Mouse (Mus musculus) hindbrain, postnatal 0 days (tissue): Measurements from ENCODE around the gene Zfp36l1. TPM values are rescaled to one million over a fixed set of nuclear protein-coding genes. Genes with fewer than 3 reads are reported as not detected.

ENCODE experiments used
- ATAC-seq: fragments of 200-750 bp; cut with Nextera tagmentation; 2 replicates; pipeline ENCODE4 v1.8.0; 2017; ENCODE audit warnings: mild to moderate bottlenecking, moderate TSS enrichment, moderate library complexity
- DNase-seq: peaks from one replicate; pipeline ENCODE4 v3.0.0-alpha.2; 2015; ENCODE audit warnings: low spot score
- H3K27ac ChIP-seq: fragments of 300-500 bp; sonication (generic); 2 replicates; pipeline ENCODE4 v1.5.1; 2014; ENCODE audit warnings: mild to moderate bottlenecking
- H3K27me3 ChIP-seq: fragments of 300-500 bp; sonication (generic); 2 replicates; pipeline ENCODE4 v1.6.1; 2014; ENCODE audit warnings: low read length, mixed read lengths; ENCODE audit not compliant: insufficient read depth
- H3K36me3 ChIP-seq: fragments of 300-500 bp; sonication (generic); 2 replicates; pipeline ENCODE4 v1.6.1; 2014; ENCODE audit warnings: low read length, mixed read lengths; ENCODE audit not compliant: insufficient read depth
- H3K4me1 ChIP-seq: fragments of 300-500 bp; sonication (generic); 2 replicates; pipeline ENCODE4 v1.6.1; 2014; ENCODE audit warnings: antibody characterized with exemption, low read length, mixed read lengths; ENCODE audit not compliant: insufficient read depth
- H3K4me2 ChIP-seq: fragments of 300-500 bp; sonication (generic); 2 replicates; pipeline ENCODE4 v1.6.1; 2014; ENCODE audit warnings: low read depth, mild to moderate bottlenecking, low read length, moderate library complexity, mixed read lengths
- H3K4me3 ChIP-seq: fragments of 300-500 bp; sonication (generic); 2 replicates; pipeline ENCODE4 v1.5.1; 2014; ENCODE audit warnings: low read length
- H3K9ac ChIP-seq: fragments of 300-500 bp; sonication (generic); replicated peaks from 2 replicates; pipeline ENCODE4 v1.6.1; 2014; ENCODE audit warnings: mild to moderate bottlenecking, low read length, moderate library complexity, mixed read lengths
- H3K9me3 ChIP-seq: fragments of 300-500 bp; sonication (generic); 2 replicates; pipeline ENCODE4 v1.6.1; 2016; ENCODE audit warnings: low read length, mixed read lengths
- CTCF ChIP-seq: IDR thresholded peaks from 2 replicates; pipeline ENCODE4 v1.5.1; 2016; ENCODE audit warnings: antibody characterized with exemption, control low read depth, low read depth
- WGBS: fragments of 180-500 bp; shearing (Covaris S2); extraction: QIAGEN DNeasy Blood & Tissue Kit; methylation state at CpG from one replicate; pipeline ENCODE4 v1.1.7; 2014; 5-methylcytosine and 5-hydroxymethylcytosine counted together
- polyA plus RNA-seq: library from polyadenylated mRNA; unstranded; fragments of >200 nt; fragmentation: Nextera tagmentation; extraction: Ambion mirVana; gene quantifications from 2 replicates; pipeline ENCODE4 v1.2.1, GENCODE M21; 2015
- total RNA-seq: library from RNA; depleted of rRNA; stranded (reverse); fragments of >200 nt; gene quantifications from 2 replicates; pipeline ENCODE4 v1.2.3, GENCODE M21; 2014; rRNA removed

Gene Zfp36l1
- total RNA-seq (61.8 and 69.5 TPM in 2 replicates), polyA plus RNA-seq (64.6 and 65.9 TPM in 2 replicates)

DNA sequence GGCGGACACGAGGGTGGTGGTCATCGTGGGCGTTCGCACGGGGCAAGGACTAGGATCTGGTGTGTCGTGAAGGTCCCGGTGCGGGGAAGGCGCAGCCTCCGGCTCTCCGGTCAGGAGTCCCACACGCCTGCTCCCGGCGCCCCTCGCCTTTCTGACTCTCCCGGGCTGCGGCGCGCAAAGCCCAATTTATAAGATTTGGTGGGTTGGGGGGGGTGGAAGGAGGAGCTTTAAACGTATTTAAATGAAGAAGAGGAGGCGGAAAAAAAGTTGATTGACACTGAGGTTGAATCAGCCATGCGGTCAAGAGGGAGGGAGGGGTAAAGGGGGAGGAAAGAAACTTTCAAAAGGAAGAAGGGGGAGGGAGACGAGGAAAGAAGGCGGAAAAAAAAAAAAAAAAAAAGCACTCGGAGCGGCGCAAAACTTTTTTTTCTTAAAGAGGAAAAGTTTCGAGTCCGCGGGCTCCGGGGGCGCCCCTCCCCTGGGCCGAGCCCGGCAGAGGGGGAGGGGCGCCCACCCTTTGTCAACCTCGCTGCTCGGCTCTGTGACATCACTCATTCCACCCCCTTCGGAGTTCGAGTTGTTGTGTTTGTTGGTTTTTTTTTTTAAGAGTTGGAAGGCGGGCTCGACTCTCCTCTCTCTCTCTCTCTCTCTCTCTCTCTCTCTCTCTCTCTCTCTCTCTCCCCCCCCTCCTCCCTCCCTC is at the start of gene Zfp36l1:
Zfp36l1 (minus strand) TSS at position 162 of the 700 bp plus-strand sequence.
- H3K9ac ChIP-seq = peak within 1 kb of the TSS; percentile 87
- DNase-seq (peak; percentile 90), ATAC-seq (peak; percentile 75)
- TF ChIP-seq CTCF = no peak
- under 1% methylated on average over 40 of the region's 42 CpGs for WGBS
- H3K4me3 ChIP-seq = peak within 1 kb of the TSS; percentile 79
- no peaks in the 10 kb centered on the region for H3K36me3 ChIP-seq
- no peaks in the 10 kb centered on the region for H3K9me3 ChIP-seq
- H3K27me3 ChIP-seq = peaks cover 7% of the 10 kb centered on the region; the same call in 1 of the 2 replicates
- H3K27ac ChIP-seq = peak within 1 kb of the TSS; percentile 91
- H3K4me2 ChIP-seq = peak within 1 kb of the TSS; percentile 98
- peaks cover 7% of the 10 kb centered on the region; the same call in 1 of the 2 replicates for H3K4me1 ChIP-seq

- no peaks in the 10 kb centered on the region for H3K36me3 ChIP-seq
- peak; percentile 30 for DNase-seq
- H3K27ac ChIP-seq = no peak overlapping the region
- no peak for ATAC-seq
- peak; percentile 43 for TF ChIP-seq CTCF
- no peaks in the 10 kb centered on the region for H3K9me3 ChIP-seq
- H3K9ac ChIP-seq = no peak overlapping the region
- H3K4me1 ChIP-seq = no peaks in the 10 kb centered on the region
- no peak overlapping the region for H3K4me3 ChIP-seq
- H3K4me2 ChIP-seq = no peak overlapping the region
- WGBS = 77% methylated on average over 3 of the region's 3 CpGs
- no peaks in the 10 kb centered on the region for H3K27me3 ChIP-seq
Observed at GRCm38 (mm10) chr12:80162448-80162847, 49.6 kb upstream of the Zfp36l1 start.

DNA sequence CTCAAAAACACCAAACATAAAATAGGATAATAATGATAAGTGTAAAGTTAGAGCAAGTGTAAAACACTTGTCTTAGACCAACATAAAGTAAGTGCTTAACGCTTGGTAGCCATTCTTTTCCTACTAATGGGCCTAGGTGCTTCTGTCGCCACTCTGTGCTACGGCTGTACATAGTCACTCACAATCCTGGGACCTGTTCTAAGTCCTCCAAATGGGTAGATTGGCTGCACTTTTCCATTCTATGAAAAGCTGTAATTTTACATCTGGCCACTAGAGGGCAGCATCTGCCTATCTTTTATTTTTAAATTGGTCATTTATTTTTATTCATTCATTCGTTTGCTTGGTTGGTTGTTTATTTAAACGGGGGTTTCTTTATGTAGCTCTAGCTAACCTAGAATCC is 44.9 kb upstream of the Zfp36l1 start:
- Histone ChIP-seq H3K9me3 (no peaks in the 10 kb centered on the region), H3K9ac (no peak overlapping the region), H3K4me2 (no peak overlapping the region), H3K27me3 (no peaks in the 10 kb centered on the region), H3K4me3 (no peak overlapping the region), H3K27ac (no peak overlapping the region), H3K36me3 (no peaks in the 10 kb centered on the region), H3K4me1 (no peaks in the 10 kb centered on the region)
- ATAC-seq (no peak), DNase-seq (peak; percentile 62)
- 9% methylated on average over 5 of the region's 5 CpGs for WGBS
- TF ChIP-seq CTCF = peak; percentile 78

- Histone ChIP-seq H3K27ac (no peak overlapping the region), H3K27me3 (no peaks in the 10 kb centered on the region), H3K4me3 (no peak overlapping the region), H3K9me3 (no peaks in the 10 kb centered on the region), H3K4me1 (no peaks in the 10 kb centered on the region), H3K36me3 (no peaks in the 10 kb centered on the region), H3K9ac (no peak overlapping the region), H3K4me2 (no peak overlapping the region)
- 40% methylated on average over 10 of the region's 10 CpGs for WGBS
- TF ChIP-seq CTCF = peak; percentile 84
- ATAC-seq (no peak), DNase-seq (peak; percentile 82)
Observed at GRCm38 (mm10) chr12:80153687-80154326, 41.0 kb upstream of the Zfp36l1 start.

GRCm38 (mm10) chr12:80153078-80153477 is 40.3 kb upstream of the Zfp36l1 start:
- no peak overlapping the region for H3K9ac ChIP-seq
- TF ChIP-seq CTCF = peak; percentile 20
- H3K36me3 ChIP-seq = no peaks in the 10 kb centered on the region
- no peaks in the 10 kb centered on the region for H3K27me3 ChIP-seq
- WGBS = 86% methylated on average over 6 of the region's 6 CpGs
- no peaks in the 10 kb centered on the region for H3K9me3 ChIP-seq
- H3K27ac ChIP-seq = no peak overlapping the region
- ATAC-seq = no peak
- no peak for DNase-seq
- H3K4me1 ChIP-seq = no peaks in the 10 kb centered on the region
- H3K4me3 ChIP-seq = no peak overlapping the region
- no peak overlapping the region for H3K4me2 ChIP-seq

DNA sequence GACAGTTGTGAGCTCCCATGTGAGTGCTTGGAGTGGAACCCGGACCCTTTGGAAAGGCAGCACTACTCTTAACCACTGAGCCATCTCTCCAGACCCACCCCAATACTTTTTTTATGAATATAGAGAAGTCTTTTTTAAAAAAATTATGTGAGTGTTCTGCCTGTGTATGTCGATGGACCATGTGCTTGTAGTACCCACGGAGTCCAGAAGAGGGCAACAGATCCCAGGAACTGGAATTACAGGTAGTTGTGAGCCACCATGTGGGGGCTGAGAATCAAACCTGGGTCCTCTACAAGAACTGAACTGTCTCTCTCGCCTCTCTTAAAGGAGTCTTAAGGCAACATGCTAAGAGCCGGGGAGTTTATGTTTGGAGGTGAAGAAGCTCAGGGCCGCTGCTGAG is 39.0 kb upstream of the Zfp36l1 start:
- WGBS = 92% methylated on average over 6 of the region's 6 CpGs
- no peak for DNase-seq
- Histone ChIP-seq H3K36me3 (no peaks in the 10 kb centered on the region), H3K9ac (no peak overlapping the region), H3K4me3 (no peak overlapping the region), H3K4me2 (no peak overlapping the region), H3K4me1 (no peaks in the 10 kb centered on the region), H3K27me3 (no peaks in the 10 kb centered on the region), H3K9me3 (no peaks in the 10 kb centered on the region), H3K27ac (no peak overlapping the region)
- TF ChIP-seq CTCF = peak; percentile 25; the same call in 1 of the 2 replicates
- no peak for ATAC-seq

GRCm38 (mm10) chr12:80150624-80151023 is 37.8 kb upstream of the Zfp36l1 start:
- H3K36me3 ChIP-seq = no peaks in the 10 kb centered on the region
- TF ChIP-seq CTCF = no peak
- H3K27ac ChIP-seq = no peak overlapping the region
- no peak overlapping the region for H3K4me2 ChIP-seq
- H3K4me3 ChIP-seq = no peak overlapping the region
- no peaks in the 10 kb centered on the region for H3K9me3 ChIP-seq
- no peaks in the 10 kb centered on the region for H3K27me3 ChIP-seq
- DNase-seq (no peak), ATAC-seq (no peak)
- H3K4me1 ChIP-seq = no peaks in the 10 kb centered on the region
- H3K9ac ChIP-seq = no peak overlapping the region
- 29% methylated on average over 8 of the region's 8 CpGs for WGBS
